Mouse (Mus musculus) left cerebral cortex, postnatal 4 days (tissue): ENCODE data around the gene St5. TPM values are rescaled to one million over a fixed set of nuclear protein-coding genes. Genes with fewer than 3 reads are reported as not detected.

Source experiments
- DNase-seq: peaks from one replicate; pipeline ENCODE4 v3.0.0-alpha.2; 2022
- intact Hi-C: fragments of 180-260 bp; cut with DNase I; formaldehyde crosslinking; loops from one replicate; pipeline ENCODE4 v1.15.1; 2025
- total RNA-seq, 2 experiments: library from RNA; stranded (reverse); gene quantifications; 2 replicates each; pipeline ENCODE4 v1.2.3; 2021

Gene St5
- total RNA-seq, 2 experiments from 2014 or later, result 20.7 to 21.5 TPM

GRCm38 (mm10) chr7:109643305-109643994 lies 60.0 kb downstream of the St5 start:
- intact Hi-C loops, result no loop called here
- no peak for DNase-seq

- DNase-seq, result no peak
- intact Hi-C loops, result no loop called here
These were observed 61.4 kb downstream of the St5 start for GRCm38 (mm10) chr7:109641963-109642362.

- intact Hi-C loops, result no loop called here
- DNase-seq, result no peak
These were observed 62.3 kb downstream of the St5 start for GRCm38 (mm10) chr7:109641102-109641501.

DNA sequence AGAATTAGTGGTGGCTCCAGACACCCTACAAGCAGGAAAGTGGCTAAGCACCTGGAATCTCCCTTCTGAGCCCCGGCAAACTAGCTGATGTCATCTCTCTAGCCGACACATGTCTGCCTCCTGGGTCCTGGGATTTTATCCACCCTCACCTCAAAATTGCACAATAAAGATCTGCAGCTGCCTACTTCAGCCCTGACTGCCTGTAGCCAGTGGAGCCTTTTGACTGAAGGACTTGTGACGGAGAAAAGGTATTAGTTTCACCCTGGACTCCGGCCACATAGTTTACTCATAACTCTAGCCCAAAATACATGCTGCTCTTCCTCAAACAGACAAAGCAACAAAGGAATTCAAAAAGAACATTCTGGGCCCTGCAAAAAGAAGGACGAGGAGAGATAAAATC lies 66.0 kb downstream of the St5 start:
- intact Hi-C loops, result no loop called here
- no peak for DNase-seq

DNA sequence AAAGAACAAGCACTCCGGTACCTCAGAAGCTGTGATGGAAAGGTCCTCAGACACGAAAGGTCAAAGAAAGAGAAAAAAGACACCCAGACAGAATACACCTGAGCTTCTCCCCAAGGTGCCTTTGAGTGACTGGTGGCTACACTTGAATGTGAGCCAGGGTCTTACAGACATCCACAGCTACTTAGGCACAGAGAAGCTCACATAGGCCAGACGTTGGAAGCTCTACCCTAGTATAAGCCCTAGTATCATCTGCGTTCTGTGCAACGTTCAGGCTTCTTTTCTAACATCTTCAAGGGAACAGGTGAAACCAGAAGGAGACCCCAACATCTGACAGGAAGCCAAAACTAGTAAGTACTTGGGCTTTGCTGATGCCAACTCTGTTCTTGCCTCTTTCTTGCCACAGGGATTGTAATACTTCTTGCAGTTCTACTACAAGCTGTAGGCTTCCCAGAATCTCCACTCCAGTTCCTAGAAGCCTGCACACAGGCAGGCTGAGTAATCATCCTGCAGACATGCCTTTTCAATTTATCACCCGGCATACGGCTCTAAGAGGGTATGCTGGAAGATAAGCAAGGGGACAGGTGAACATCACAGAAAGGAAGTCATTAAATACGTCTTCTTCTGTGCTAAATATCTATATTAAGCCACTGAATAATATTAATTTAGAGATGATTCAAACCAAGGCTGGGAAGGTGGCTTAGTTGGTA lies 67.2 kb downstream of the St5 start:
- intact Hi-C loops, result no loop called here
- DNase-seq, result no peak

GRCm38 (mm10) chr7:109633404-109634085 lies 69.9 kb downstream of the St5 start:
- intact Hi-C loops, result no loop called here
- no peak for DNase-seq

GRCm38 (mm10) chr7:109631330-109631729 lies 72.1 kb downstream of the St5 start:
- DNase-seq, result no peak
- intact Hi-C loops, result no loop called here

DNA sequence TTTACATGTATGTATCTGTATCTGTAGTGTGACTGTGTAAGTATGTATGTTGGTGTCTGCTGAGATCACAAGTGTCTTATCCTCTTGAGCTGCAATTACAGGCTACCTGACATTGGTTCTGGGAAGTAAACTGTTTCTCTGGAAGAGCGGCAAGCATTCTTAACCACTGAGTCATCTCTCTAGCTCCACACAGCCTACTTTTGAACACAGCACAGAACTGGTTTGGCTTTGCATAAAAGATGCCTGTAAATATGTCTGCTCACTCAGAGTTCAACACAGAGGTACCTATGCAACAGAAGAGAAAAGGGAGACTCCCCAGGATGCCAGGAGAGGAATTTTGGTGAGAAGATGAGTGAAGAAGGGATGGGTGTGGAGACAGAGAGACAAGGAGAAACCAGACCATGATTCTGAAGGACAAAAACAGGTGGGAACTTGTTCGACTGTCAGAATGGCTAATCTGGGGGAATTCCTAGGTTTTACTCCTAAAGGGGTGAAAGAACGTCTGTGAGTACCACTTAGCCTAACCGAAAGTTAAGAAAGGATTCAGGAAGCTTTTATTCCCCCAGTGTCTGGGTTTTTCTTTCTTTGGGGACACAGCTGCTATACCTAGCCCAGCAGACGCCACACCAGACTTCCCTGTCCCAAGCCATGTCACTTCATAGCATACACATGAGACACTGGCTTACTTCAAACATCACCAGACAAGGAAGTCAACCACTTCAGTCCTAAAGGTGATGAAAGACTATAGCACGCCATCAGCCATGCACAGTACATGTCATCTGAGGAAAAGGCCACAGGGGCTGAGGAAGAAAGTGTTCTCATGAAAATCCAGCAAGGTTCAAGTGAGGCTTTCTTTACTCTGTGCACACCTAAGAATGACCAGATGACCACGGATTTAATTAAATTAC lies 73.3 kb downstream of the St5 start:
- no peak for DNase-seq
- intact Hi-C loops, result no loop called here

DNA sequence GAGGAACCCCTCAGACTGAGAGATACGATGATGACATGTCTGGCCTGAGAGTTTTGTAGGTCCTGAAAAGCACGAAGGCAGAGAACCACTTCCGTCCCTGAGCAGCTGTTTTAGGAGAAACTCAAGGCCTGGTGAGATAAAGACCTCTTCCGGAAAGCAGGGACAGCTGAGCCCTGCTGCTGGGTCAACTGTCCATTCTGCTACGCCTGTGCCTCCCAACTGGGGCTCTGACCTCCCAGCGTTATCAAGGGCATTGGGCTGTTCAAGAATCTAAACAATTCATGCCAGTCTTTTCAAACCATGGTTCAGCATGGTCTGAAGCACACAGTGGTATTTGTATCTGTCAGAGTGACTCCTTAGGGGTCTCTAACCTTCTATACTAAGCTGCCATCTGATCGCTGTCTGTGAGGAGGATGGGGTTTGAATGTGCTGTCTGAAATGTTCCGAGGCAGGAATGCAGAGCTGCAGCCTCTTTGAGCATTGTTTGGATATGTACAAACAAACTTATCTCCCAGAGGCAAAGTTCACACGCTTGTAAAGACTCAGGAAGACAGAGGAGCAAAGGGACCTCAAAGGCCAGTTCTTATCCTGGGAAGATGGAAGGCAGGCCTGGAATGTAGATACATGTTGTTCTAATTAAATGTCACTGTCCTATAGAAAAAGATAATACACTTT lies 74.3 kb downstream of the St5 start:
- intact Hi-C loops, result no loop called here
- DNase-seq, result no peak

DNA sequence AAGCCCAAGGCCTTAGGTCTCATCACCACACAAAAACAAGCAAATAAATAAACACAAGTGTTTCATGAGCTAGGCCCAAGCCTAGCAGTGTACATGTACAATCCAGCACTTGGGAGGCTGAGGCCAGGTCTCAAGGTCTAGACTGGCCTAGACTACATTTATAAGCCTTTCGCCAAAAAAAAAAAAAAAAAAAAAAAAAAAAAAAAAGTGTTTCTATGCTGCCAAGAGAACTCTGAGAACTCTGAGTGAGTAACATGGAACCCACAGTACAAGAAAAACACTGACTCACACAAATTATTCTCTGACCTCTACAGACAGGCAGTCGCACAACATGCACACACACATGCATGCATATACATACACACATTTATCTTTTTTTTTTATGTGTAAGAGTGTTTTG lies 75.6 kb downstream of the St5 start:
- intact Hi-C loops, result no loop called here
- no peak for DNase-seq

DNA sequence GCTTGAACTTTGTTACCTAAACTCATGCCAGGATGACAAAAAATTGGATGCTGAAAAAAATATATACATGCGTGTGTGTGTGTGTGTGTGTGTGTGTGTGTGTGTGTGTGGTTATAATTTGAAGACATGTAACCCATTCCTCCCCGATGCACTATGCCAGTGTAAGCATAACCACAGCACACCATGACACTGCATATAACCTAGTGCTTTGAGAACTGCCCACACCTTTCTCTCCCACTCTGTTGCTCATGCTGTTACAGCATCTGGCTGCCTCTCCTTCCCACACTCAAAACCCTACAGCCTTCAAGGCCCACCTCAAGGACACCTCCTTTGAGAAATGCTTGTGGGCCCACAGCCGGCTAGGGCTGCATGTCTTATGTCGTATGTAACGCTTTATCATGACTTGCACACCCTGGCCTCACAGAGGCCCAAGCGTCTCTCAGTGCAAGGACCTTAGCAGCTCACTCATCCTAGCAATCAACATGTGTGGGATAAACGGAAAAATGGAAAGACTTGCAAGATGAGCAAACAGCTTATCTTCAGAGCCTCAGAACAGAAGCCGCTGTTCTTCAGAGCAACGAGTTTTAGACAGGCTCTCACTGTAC lies 81.1 kb downstream of the St5 start:
- intact Hi-C loops, result no loop called here
- DNase-seq, result no peak

GRCm38 (mm10) chr7:109620967-109621366 lies 82.4 kb downstream of the St5 start:
- intact Hi-C loops, result no loop called here
- DNase-seq, result no peak

DNA sequence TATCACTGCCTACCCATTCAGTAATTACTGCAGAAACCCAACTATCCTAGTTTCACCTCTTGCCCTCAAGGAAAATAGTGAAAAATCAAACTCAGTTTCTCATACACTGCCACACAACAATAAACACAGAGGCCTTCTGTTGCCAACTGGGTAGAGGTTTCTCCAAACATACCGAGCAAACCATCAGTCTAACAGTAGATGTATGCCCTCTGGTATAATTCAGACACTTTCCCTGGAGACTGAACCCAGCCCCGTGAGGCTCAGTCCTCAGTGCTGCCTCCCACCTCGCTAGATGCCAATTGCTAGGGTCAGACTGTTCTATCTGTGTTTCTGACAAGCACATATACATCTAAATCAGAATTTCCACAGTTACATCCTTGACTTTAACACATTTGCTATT lies 83.1 kb downstream of the St5 start:
- intact Hi-C loops, result no loop called here
- no peak for DNase-seq

GRCm38 (mm10) chr7:109618721-109619120 lies 84.7 kb downstream of the St5 start:
- intact Hi-C loops, result no loop called here

DNA sequence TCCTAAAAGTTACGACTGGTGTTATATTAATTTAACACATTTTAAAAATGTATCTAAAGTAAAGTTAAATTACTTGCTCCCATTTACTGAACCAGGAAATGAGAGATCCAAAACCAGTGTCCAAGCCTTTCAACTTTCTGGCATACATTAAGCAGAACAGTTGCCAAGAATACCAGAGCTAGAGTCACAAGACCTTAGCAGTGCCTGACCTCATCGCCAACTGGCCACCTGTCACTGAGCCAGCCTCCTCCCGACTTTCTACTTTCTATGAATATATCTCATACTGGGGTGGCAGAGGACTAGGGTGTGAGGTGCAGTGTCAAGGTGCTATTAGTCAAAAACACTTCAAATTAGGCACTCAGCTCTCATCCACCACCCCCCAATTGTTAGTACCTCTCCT lies 85.6 kb downstream of the St5 start:
- intact Hi-C loops, result no loop called here
- peak; percentile 70 for DNase-seq

More at GRCm38 (mm10) chr7:109618721-109619120, 84.7 kb downstream of the St5 start:
- DNase-seq, result peak; percentile 75

GRCm38 (mm10) chr7:109616034-109616979 lies 87.1 kb downstream of the St5 start:
- DNase-seq, result peak; percentile 80
- intact Hi-C loops, result no loop called here

DNA sequence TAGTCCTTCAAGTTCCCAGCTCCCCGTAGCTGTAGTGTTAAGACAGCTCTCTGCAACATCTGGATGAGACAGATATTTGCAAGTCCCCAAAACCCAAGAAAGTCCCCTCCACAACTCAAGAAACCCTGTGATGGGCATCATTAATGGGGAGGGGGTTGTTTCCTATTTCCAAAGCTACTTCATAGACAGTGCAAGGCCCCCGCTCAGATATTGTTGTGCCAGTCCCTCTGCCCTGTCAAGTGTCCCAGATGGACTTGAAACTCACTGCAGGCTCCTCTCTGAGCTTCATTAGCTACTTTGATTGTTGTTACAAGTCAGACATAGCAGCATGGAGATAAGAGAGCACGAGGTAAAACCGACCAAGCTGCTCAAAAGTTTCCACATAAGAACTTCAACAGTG lies 87.8 kb downstream of the St5 start:
- DNase-seq, result no peak
- intact Hi-C loops, result no loop called here

DNA sequence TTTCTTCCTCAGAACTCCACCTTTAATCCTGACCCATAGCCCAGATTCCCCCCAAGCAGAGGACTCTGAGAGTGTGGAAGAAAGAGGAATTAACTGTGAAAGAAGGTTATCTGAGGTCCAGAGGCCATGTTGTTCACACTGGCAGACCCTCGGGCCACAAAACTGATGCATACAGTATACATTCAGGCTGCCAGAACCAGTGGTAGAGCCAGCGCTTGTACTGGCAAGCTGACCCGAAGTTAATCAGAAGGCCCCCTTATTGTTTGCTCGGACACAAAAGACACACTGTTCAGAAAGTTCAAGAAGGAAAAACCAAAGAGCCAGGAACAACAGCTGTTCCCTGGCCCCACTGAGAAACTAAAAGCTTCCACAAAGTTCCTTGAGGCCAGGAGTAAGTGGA lies 88.5 kb downstream of the St5 start:
- no peak for DNase-seq

More for the DNA sequence above, 88.5 kb downstream of the St5 start:
- intact Hi-C loops, result loop anchor here (5.0 kb wide), 1 partner anchor 88 kb away; no protein-coding TSS in a partner anchor
